Mouse (Mus musculus) spleen, postnatal 4 days (tissue): ENCODE data around the gene Bsnd.

Source experiments
- DNase-seq, 2 experiments: peaks; one replicate each; pipeline ENCODE4 v3.0.0; 2022; ENCODE audit warnings: low spot score in 2 of 2

Gene Bsnd

DNA sequence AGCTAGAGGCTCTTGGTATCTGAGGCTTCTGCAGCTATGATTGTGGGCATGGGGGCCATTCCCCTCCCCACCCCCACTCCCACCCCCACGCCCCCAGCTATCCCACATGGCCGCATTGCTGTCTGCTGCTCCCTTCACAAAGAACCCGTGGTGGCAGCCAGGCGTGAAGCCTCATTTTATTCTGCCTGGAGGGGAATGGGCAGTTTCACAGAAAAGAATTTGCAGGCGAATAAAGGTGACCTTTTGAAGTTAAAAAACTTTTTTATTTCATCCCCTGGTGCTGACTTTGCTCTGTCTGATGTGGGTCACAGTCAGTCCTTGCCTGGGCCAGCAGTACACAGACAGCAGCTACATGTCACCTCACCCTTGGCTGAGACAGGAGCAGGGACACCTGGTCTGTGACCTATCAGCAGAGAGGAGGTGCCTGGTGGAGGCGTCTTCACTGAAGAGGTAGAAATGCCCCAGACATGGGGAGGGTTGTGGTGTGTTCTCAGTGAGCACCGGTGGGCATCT lies 8.8 kb downstream of the Bsnd start:
- DNase-seq = no peak

GRCm38 (mm10) chr4:106480545-106480944 lies 11.5 kb downstream of the Bsnd start:
- DNase-seq = no peak

DNA sequence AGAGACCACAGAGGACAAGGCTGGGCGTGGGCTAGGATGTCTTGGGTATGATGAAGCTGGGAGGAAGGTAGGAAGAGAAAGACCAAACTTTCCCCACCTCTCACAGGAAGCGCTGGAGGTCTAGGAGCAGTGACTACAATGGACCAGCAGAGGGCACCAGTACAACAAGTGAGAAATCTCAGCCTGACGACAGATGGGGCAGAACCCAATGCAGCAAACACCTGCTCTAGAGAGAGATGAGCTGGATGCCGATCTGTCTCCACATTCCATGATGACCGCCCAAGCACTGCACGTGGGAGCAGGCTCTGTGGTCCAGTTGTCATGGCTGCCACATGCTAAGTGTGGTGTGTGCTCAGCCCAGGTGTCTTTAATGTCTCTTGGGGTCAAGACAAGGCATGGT lies 17.8 kb downstream of the Bsnd start:
- peak in 1 of 2 experiments; percentile 25 for DNase-seq

DNA sequence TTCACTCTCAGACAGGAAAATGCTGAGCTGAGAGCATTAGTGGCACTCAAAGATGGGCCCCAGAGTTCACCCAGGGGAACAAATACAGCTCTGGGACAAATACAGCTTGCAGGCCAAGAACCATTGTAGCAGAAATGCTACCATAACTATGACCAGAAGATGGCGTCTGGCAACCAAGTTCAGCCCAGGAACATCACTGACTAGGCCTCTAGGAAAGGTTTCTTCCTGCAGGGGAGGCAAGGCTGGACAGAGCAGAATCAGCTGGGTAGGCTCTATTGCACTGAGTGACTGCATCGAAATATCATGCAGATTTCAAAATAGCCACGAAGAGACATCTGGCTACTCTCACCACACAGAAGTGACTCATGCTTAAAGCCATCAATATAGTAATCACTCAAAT lies 19.7 kb downstream of the Bsnd start:
- peak in 1 of 2 experiments; percentile 32 for DNase-seq

DNA sequence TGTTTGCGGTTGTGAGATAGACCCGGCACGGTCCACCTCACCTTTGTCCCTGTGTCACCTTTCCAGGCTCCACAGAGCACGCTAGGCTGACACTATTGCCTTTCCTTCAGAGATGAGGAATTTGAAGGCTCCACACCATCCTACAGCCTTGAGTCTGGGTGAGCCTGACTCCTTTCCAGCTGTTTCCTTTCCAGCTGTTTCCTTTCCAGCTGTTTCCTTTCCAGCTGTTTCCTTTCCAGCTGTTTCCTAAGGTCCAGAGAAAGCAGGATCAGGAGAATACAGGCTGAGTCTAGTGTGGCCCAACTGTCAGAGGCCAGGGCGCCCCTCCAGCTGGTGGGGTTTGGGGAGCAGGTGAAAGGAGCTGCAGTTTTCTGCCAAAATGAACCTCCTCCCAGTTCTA lies 21.2 kb downstream of the Bsnd start:
- DNase-seq = no peak

DNA sequence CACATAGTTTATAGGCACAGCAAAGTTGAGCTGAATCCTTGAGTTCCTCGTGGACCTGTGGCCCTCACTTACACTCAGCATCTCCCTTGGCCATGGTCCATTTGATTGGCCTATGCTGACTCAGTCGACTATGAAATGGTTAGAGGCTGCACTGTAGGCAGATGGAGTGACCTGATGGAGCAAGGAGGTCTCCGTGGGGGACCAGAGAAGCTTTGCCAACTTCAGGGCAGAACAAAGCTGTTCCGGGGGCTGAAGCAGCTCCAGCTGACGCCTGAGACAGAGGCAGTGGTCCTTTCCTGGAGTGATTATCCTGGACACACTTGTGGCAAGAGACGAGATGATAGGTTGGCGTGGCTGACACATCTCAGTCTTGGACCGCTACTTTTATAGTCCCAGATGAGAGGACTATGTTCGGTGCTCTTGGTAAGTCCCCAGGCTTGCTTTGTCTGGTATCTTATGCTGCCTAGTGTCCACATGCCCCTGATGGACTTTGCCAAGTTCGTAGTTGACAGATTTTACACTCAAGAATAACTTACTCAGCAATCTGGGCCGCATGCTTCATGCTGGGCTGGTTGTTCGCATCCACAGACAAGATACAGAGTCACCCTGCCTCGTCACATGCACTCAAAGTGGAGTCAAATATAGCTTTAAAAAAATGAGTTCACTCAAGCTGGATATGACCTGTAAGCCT lies 24.5 kb downstream of the Bsnd start:
- DNase-seq = no peak

- no peak for DNase-seq
These were observed 28.8 kb downstream of the Bsnd start for GRCm38 (mm10) chr4:106463174-106463801.

DNA sequence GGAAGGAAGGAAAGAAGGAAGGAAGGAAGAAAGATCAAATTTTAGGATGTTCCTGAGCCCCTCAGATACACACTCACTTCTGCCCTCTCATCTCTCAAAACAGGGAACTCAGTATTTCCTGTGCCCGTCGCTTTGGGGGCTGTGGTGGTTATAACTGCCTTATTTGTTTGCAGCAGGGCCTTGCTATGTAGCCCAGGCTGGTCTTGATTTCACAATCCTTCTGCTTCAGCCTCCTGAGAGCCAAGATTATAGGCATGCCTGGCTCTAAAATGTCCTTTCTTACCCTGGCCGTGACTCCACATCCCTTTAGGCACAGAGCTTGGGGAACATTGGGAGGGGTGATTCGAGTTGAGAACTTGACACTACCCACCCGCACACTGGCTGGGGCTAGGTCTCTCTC lies 29.6 kb downstream of the Bsnd start:
- DNase-seq = no peak

- DNase-seq = no peak
These were observed 30.1 kb downstream of the Bsnd start for GRCm38 (mm10) chr4:106462016-106462415.

DNA sequence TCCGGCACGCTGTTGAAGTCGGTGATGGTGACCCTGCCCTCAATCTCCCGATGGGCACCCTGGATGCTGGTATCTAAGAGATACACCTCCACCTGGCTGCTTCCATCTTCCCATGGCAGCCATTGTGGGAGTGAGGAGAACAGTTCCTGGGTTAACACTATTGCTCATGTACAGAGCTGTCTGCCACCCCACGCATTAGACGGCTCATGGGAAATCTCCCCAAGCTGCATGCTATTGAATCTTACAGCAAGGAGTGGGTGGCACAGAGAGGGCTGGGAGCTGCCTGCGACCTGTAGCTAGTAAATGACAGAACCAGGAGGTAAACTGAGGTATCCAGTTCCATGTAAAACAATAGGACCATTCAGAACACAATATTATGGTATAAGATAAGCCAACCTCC lies 37.5 kb downstream of the Bsnd start:
- DNase-seq = no peak

GRCm38 (mm10) chr4:106453516-106453915 lies 38.6 kb downstream of the Bsnd start:
- no peak for DNase-seq

DNA sequence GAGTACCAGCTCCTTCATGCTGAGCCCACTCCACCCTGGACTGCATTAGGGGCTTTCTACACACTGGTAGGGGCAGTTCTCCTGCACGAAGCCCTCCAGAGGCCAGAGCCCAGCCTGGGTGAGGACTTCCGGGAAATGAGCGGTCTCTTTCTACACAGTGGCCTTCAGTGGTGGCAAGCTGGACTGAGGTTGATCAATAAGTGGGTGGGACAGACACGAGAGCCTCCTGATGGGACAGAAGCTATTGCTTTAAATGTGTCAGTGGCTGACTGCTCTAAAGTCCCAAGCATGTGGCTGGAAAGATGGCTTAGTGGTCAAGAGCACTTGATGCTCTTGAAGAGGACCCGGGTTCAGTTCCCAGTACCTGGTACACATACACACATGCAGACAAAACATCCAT lies 39.0 kb downstream of the Bsnd start:
- no peak for DNase-seq

GRCm38 (mm10) chr4:106452401-106452800 lies 39.7 kb downstream of the Bsnd start:
- no peak for DNase-seq

DNA sequence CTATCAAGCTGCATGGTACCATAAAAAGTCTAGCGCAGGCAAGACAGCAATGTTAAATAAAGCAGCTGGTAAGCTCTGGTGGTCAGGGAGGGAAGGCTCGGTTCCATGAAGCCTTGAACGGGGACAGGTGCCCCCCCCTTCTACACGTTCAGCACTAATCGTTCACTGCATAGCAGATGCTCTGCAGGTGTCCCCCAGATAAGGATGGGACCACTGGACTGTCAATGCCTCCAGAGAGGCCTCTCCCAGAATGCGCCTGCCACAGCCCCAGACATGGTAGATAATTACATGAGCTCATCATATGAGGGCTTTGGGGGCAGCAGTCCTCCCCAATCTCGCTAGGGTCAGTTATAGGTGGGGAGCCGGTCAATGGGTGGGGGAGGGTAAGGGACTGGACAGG lies 42.8 kb downstream of the Bsnd start:
- no peak for DNase-seq

- no peak for DNase-seq
These were observed 48.9 kb downstream of the Bsnd start for GRCm38 (mm10) chr4:106443182-106443581.

- no peak for DNase-seq
These were observed 53.3 kb downstream of the Bsnd start for GRCm38 (mm10) chr4:106438763-106439162.

GRCm38 (mm10) chr4:106437207-106437606 lies 54.9 kb downstream of the Bsnd start:
- no peak for DNase-seq

DNA sequence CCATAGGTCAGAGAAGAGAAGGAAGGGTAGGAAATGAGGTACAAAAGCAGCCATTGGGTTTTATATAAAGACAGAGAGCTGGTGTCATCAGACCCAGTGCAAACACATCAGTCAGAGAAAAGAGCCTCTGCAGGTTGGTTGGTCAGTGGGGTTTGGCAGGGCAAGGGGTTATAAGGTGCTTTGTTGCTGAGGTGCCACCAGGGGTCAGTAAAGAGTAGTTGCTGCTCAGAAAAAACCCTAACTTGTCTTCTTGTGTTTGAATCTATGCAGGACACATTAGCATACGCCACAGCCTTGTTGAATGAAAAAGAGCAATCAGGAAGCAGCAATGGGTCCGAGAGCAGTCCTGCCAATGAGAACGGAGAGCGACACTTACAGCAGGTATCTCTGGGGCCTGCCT lies 55.6 kb downstream of the Bsnd start:
- DNase-seq = no peak

- no peak for DNase-seq
These were observed 56.7 kb downstream of the Bsnd start for GRCm38 (mm10) chr4:106435426-106435825.
